Mouse (Mus musculus): ENCODE data around the gene Padi1.

The Padi1 gene

GRCm38 (mm10) chr4:140845666-140846065 is at the start of gene Padi1:
Padi1 (minus strand) TSS chr4:140845778.
- DNase-seq, result no peak

- DNase-seq, result no peak
Observed at GRCm38 (mm10) chr4:140892163-140892530, 46.6 kb upstream of the Padi1 start.

DNA sequence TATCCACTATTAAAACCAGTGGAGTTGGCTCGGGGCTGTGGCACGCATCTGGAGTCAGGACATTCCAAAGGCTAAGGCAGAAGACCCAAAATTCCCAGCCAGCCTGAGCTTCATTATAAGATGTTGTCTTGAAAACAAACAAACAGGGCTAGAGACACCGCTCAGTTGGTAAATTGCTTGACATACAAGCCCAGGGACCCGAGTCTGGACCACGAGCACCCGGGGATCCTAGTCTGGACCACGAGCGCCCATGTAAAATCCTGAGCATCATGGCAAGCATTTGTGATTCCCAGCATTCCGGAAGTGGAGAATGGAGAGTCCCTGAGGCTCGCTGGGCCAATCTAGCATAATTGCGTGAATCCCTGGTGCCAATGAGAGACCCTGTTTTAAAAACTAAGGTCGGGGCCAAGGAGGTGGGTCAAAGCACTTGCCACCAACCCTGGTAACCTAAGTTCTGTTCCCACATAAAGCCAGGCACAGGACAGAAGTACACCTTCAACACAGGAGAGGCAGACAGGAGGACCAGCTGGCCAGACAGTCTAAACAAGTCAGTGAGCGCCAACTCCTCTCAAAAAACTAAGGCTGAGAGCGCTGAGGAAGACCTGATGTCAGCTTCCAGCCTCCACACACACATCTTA is 46.1 kb upstream of the Padi1 start:
- no peak for DNase-seq

DNA sequence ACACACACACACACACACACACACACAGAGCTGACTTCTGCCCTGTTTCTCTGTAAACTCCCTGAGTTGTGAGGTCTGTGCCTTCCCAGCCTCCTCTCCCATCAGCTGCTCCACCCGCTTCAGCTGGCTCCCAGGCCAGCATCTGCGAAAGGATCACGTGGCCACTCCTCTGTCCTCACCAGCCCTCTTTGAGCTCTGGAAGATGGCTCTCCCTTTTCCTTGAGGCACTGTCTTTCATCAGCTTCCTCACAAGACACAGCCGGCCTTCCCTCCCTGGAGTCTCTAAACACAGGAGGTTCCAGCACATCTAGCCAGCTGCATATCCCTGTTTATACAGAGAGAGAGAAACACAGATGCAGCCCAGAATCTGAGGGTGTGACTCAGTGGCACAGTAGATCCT is 38.3 kb upstream of the Padi1 start:
- no peak for DNase-seq

DNA sequence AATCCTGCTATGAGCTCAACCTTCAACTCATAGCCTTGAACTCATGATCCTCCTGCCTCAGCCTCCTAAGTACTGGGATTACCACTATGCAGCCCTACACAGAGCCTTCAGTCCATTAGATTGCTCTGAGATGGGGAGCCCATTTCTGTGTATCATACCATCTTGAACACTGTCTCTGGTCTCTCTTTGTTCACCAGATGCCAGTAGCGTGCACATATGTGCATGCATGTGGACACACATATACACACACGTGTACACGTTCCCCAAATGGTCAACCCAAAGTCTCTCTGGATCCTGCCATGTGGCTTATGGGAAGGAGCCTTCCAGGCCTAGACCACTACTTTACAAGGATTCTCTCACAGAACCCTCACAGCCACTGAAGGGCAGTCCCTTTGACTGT is 37.4 kb upstream of the Padi1 start:
- DNase-seq, result no peak

DNA sequence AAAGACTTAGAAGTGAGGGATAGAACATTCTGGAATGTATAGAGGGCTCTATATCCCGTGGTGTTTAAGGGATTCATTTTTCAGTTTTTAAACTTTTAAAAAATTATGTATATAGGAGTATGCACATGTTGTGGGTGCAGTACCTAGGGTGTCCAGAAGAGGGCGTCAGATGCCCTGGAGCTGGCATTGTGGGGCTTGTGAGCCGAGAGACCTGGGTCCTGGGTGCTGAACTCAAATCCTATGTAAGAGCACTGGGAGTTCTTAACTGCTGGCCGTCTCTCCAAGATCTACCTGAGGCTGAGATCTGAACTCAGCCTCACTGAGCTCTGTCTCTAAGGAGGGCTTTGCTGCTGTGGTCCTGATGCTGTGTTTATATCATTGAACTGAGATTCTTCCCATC is 36.8 kb upstream of the Padi1 start:
- no peak for DNase-seq

GRCm38 (mm10) chr4:140881771-140882170 is 36.2 kb upstream of the Padi1 start:
- no peak for DNase-seq

DNA sequence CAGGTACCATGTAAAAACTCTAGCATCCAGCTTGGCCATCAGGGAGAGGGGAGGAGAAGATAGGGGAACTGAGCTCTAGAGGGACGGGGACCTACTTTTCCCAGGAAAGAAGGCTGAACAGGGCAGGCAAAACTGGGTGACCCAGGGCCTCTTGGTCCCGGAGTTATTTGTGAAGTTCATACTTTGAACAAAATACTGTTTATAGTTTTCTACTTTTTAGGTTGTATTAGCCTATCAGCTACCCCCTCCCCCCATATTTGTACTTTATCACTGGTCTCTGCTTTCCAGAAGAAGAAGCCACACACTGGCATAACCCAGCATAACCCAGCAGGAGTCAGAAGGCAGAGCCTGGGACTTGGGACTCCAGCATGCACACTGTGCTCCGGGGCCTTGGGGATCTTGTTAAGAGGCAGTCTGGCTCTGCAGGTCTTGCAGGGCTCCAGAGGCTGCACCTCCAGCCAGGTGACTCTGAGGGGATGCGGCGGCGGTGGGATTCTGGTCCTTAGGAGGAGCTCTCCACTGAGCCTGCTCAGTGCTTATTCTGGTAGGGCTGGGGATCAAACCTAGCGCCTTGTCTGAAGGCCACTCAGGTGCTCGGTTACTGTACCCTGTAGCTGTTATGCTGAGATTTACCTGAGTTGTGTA is 35.6 kb upstream of the Padi1 start:
- no peak for DNase-seq

- no peak for DNase-seq
Observed at GRCm38 (mm10) chr4:140880207-140880606, 34.6 kb upstream of the Padi1 start.

- DNase-seq, result peak; percentile 72
Observed at GRCm38 (mm10) chr4:140879739-140880138, 34.2 kb upstream of the Padi1 start.

DNA sequence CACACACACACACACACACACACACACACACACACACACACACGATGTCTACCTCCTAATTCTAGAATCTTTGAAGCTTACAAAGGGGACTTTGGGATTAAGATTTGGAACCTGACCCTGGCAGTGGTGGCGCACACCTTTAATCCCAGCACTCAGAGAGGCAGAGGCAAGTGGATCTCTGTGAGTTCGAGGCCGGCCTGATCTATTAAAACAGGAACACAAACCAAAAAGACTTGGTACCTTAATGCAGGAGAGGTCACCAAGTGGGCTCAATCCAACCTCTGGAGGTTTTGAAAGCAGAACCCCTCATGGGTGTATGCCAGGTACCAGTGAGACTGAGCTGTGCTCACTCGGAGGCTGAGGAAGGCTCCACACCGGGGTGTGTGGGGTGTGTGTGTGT is 33.5 kb upstream of the Padi1 start:
- DNase-seq, result no peak

- no peak for DNase-seq
Observed at GRCm38 (mm10) chr4:140878655-140879054, 33.1 kb upstream of the Padi1 start.

DNA sequence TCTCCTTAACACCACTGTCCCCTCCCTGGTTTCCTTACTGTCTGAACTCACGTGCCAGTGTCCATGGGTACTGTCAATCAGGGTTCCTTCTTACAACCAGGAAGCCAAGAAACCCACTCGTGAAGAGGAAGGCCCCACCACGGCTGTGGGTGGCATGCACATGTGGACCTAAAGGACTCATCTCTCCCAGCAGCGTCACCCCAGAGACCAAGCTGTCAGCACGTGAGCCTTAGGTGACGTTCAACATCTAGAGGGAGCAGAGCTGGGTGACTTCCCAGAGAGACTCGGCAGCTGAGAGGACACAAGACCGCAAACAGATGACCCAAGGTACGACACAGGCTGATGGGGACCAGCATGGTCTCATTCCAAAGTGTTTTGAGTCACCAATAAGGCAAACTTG is 31.9 kb upstream of the Padi1 start:
- no peak for DNase-seq

DNA sequence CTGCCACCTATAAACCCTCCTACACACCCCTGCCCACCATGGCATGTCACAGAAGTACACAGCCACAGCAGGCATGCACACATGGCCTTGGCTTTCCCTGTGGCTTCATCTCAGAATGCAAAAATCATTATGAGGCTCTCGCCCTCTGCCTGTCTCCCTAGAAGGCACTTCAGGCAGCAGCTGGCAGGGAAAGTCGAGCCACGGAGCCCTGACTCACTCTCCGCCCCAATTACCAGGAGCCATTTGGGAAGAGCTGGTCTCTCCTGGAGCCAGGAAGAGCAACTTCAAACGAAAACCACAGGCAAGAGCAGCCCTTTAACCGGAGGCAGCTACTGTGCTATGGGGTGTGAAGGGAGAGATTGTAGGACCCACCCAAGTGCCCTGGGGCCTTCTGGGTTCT is 31.1 kb upstream of the Padi1 start:
- no peak for DNase-seq

- no peak for DNase-seq
Observed at GRCm38 (mm10) chr4:140876161-140876560, 30.6 kb upstream of the Padi1 start.

GRCm38 (mm10) chr4:140873011-140873410 is 27.4 kb upstream of the Padi1 start:
- no peak for DNase-seq

DNA sequence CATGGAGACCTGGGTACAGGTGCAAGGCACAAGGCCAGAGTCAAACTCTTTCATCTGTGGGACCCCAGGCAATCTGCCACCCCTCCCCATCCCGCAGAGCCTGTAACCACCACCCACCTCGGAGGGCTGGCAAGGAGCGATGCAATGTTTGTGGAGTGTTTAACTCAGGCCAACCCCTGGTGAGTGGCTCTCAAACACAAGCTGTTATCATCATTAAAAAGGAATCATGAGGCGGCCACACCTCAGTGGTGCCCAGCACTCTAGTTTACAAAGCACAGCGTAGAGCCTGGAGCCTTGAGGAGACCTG is 27.1 kb upstream of the Padi1 start:
- no peak for DNase-seq

DNA sequence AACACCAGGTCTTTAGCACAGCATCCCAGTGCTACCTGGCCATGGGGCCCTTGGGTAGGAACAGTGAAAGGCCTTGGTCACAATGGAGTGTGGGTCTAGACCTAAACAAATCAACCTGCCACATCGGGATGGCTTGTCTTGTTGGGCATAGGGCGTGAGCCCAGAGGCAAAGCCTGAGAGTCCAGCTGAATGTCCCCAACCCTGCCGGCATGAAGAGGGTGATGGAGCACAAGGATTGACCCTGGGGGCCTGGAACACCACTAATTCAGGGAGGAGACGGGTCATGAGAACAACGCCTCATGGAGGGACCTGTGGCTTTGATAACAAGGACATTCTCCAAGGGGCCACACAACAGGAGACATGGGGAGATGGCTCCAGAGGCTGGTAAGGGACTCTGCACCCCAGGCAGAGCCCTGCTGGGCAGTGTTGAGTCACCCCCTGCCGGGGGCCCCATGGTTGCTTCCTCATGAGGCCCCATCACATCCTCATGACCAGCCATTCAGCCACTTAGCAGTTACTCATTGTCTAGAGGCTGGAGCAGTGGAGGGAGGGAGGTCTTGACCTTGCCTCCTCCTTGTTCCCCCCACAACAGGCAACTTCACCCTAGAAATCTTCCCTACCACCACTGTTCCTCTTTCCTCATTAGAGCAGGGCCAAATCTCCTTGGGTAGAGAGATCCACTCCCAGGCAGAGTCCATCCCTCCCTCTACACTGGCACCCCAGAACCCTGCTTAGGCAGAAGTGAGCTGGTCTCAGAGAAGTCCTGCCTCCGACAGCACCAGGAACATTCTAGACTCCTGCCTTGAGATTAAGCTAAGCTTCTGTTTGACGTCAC is 26.5 kb upstream of the Padi1 start:
- DNase-seq, result peak; percentile 14

DNA sequence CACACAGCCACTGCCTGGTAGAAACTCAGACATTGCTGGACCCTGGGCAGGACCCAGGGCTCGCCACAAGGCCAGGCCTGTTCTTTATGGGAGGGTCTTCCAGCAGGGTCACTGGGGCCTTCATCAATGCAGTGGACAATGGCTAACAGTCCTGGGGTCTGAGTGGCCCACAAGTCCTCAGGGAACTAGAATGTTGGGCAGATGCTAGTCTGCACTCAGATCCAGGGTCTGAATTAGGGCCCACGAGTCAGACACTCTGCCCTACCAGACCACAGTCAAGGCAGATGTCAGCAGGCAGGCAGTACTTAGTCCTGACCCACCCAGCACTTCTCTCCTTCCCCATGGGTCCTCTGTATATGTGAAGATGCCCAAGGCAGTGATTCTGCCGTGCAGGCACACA is 25.8 kb upstream of the Padi1 start:
- no peak for DNase-seq

DNA sequence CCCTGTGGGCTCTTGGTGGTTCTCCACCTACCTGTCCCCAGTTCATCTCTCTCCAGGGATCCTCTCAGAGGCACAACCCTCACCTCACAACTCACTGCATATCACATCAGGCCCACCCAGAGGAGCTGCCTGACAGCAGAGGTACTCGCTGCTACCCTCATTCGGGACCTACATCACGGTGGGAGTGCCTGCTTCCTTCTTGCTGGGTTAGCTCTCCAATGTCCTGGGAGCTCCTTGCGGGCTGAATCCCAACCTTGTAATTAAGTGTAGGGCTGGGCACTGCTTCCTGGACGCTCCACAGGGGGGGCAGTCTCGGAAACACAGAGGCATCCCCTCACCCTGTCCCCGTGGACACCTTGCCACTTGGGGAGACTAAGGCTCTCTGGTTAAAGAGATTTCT is 25.3 kb upstream of the Padi1 start:
- no peak for DNase-seq

DNA sequence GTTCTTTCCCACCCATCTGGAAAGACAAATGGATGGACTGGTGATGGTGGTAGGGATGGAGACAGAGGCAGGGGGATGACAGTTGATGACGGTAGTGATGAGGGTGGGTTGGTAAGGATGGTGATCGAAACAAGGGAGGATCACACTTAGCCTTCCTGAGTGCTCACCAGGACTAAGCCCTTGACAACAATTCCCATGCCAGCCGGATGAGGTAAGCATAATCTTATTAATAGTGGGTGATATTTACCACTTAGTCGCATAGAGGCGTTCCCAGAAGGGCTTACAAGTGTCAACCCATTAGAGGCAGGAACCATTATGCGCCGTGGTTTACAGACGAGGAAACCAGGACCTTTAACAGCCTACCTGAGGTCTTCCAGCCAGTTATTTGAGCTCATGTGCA is 24.4 kb upstream of the Padi1 start:
- DNase-seq, result no peak

- DNase-seq, result no peak
Observed at GRCm38 (mm10) chr4:140868484-140869190, 23.1 kb upstream of the Padi1 start.

GRCm38 (mm10) chr4:140862036-140862650 is 16.6 kb upstream of the Padi1 start:
- no peak for DNase-seq
